Mouse (Mus musculus): ENCODE measurements around the gene Zfyve19.

DNA sequence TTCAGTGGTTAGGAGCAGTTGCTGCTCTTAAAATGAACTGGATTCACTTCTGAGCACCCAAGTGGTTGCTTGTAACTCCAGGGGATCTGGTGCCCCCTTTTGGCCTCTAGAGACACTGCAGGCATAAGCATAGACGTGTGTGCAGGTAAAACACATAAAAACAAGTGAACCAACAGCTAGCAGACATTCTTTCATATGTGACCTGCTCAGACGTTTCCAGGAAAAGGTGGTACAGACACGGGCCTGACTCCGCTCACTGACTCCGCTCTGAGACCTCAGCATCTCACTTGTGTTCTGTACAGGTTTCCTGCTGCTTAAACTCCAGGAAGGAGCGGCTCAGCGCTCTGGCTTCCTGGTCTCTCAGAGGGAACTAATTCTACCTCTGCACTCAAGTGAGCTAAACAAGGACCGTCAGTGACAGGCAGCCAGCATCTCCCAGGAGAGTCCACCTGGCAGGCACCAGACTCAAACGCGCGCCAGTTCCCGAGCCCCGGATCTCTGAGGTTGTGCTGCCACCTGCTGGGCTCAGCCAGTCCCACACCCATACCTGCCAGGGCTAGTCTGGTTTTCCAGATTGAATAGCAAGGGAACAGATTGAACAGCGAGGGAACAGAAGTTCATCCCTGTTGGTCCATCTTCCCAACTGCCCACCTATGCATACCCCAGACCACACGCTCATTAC is 19.2 kb upstream of the Zfyve19 start:
- no peak for TF ChIP-seq POLR2A (IDR thresholded peaks at IDR 0.05; ENCODE audit: insufficient read length, low read depth)
- TF ChIP-seq USF1 (IDR thresholded peaks at IDR 0.05; ENCODE audit: low read depth) = no peak
- TF ChIP-seq POLR2AphosphoS2 (IDR thresholded peaks at IDR 0.05; ENCODE audit: insufficient read length, low read depth) = no peak
- no peak for TF ChIP-seq MYOD1 (IDR thresholded peaks at IDR 0.05; ENCODE audit: control insufficient read depth in 1 of 3, insufficient read length in 2 of 3, low read depth in 2 of 3)
- TF ChIP-seq CEBPB (IDR thresholded peaks at IDR 0.05; ENCODE audit: insufficient read depth, poor library complexity, severe bottlenecking) = no peak
- no peak for TF ChIP-seq MYOG (IDR thresholded peaks at IDR 0.05; ENCODE audit: control insufficient read depth in 1 of 3, insufficient read depth in 1 of 3, insufficient read length in 2 of 3, low read depth in 2 of 3)
- TF ChIP-seq MAX (IDR thresholded peaks at IDR 0.05; ENCODE audit: low read depth) = no peak
- TF ChIP-seq E2F4 (IDR thresholded peaks at IDR 0.05; ENCODE audit: insufficient read depth) = no peak
- no peak for TF ChIP-seq REST (IDR thresholded peaks at IDR 0.05; ENCODE audit: insufficient read depth, insufficient read length)
- TF ChIP-seq TCF12 (IDR thresholded peaks at IDR 0.05; ENCODE audit: insufficient read depth, poor library complexity, severe bottlenecking) = no peak
- no peak for TF ChIP-seq TCF3 (IDR thresholded peaks at IDR 0.05; ENCODE audit: insufficient read length, low read depth)

All from myocyte (in vitro differentiated cells).